Mouse (Mus musculus): ENCODE measurements at regions not wholly inside any gene's neighbourhood (a gene's known extent, or its start where the extent isn't known, plus 50 kb on each side); places are given as distances from the start of the nearest gene placed in this dataset.

DNA sequence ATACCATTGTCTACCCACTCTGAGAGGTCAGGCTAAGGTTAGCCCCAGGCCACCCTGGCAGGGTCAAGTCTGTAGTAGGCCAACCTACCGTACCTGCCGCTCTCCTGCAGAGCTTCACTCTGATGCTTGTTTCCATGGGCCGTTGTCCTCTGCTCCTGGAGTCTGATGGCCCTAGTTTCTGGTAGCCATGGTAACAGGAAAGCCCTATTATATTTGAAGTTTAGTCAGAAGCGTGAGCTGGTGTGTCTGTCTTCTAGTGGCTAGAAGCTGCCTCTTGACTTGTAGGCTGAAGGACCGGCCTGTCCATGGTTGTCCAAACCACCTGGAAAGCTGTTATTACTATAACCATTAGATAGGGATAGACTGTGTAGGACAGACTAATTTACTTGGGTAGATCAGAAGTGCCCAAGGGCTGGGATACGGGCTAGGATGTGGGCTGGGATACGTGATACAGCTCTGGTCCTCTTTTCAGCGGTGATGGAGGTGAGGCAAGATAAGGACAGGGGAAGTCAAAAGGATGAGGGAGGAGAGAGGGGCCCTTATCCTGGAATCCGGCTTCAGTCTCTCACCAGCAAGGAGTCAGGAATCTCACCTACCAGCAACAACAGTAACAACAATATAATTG lies 58.5 kb upstream of the Zfp706 start:
- Histone ChIP-seq H3K27me3 (replicated peaks; ENCODE audit: low read depth, poor library complexity, severe bottlenecking) (no peaks in the 10 kb centered on the region), H3K4me3 (no peak overlapping the region), H3K27ac (replicated peaks) (no peak overlapping the region), H3K36me3 (replicated peaks) (no peaks in the 10 kb centered on the region), H3K4me1 (peaks cover 26% of the 10 kb centered on the region), H3K9me3 (no peaks in the 10 kb centered on the region)
- 92% methylated on average over 9 of the region's 9 CpGs for WGBS
- no peak for DNase-seq (ENCODE audit: low spot score)

DNA sequence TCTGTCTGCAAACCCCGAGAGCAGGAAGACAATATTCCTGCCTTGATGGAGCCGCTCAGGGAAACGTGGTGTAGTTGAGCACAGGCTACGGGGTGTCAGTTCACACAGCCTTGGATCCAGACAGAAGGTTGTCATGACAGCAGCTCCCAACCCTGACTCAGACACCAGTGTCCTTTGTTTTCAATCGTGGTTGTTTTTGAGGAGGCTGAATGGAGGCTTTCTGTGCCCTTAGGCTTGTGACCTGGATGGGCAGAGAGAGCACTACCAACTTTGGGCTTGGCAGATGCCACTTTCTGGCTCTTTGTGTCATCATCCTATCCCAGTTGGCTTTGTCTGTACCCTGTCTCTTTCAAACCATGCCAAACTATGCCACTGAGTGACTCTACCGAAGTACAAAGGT lies 57.8 kb upstream of the Zfp706 start:
- Histone ChIP-seq H3K9me3 (no peaks in the 10 kb centered on the region), H3K27me3 (replicated peaks; ENCODE audit: low read depth, poor library complexity, severe bottlenecking) (no peaks in the 10 kb centered on the region), H3K36me3 (replicated peaks) (no peaks in the 10 kb centered on the region), H3K4me1 (peaks cover 31% of the 10 kb centered on the region), H3K27ac (replicated peaks) (no peak overlapping the region), H3K4me3 (no peak overlapping the region)
- no peak for DNase-seq (ENCODE audit: low spot score)
- WGBS, result 73% methylated on average over 6 of the region's 6 CpGs

DNA sequence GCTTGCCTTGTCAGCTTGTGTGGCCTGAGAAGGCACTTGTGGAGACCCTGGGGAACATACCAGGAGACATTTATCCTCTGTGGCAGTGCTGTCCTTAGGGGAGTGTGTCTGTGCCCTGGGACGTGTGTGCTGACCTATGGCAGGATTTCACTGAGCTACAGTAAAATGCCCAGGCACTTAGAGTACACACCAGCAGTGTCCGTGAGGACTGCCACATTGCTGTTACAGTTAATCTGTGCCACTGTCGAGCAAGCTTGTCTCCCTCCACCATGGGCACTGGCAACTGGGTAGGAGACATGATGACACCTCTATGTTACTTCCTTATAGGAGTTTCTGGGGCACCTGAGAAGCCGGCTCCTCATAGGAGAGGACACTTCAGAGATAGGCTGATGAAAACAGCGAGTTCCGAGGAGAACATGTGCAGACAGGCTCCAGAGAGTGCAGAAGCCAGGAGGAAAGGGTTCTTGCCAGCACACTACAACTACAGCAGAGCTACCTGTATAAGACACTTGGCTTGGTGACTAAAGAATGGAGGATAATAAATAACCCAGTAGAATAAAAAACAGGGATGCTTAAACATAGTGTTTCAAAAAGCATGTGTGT lies 56.3 kb upstream of the Zfp706 start:
- H3K27me3 ChIP-seq (replicated peaks; ENCODE audit: low read depth, poor library complexity, severe bottlenecking), result no peaks in the 10 kb centered on the region
- no peak overlapping the region for H3K4me3 ChIP-seq
- H3K4me1 ChIP-seq, result peaks cover 30% of the 10 kb centered on the region
- H3K27ac ChIP-seq (replicated peaks), result no peak overlapping the region
- no peak for DNase-seq (ENCODE audit: low spot score)
- no peaks in the 10 kb centered on the region for H3K9me3 ChIP-seq
- no peaks in the 10 kb centered on the region for H3K36me3 ChIP-seq (replicated peaks)
- 87% methylated on average over 6 of the region's 6 CpGs for WGBS

DNA sequence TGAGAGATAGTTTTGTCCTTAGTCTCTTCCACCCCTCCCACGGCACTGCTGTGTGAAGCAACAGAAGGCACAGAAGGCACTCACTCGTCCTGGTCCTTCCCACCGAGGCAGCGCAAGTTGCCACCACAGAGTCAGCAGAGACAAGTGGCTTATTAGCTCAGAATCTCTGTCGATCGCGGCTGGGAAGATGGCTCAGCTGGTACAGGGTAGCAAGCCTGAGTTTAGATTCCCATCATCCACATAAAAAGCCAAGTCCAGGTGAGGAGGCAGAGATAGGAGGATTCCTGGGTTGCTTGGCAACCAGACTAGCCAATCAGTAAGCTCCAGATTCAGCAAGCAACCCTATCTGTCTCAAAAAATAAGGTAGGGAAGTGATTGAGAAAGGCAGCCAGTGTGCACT lies 55.0 kb upstream of the Zfp706 start:
- WGBS, result 88% methylated on average over 7 of the region's 7 CpGs
- H3K4me1 ChIP-seq, result peaks cover 30% of the 10 kb centered on the region
- H3K27me3 ChIP-seq (replicated peaks; ENCODE audit: low read depth, poor library complexity, severe bottlenecking), result no peaks in the 10 kb centered on the region
- H3K4me3 ChIP-seq, result no peak overlapping the region
- no peak for DNase-seq (ENCODE audit: low spot score)
- no peaks in the 10 kb centered on the region for H3K9me3 ChIP-seq
- H3K27ac ChIP-seq (replicated peaks), result no peak overlapping the region; the same call in 1 of the 2 replicates
- no peaks in the 10 kb centered on the region for H3K36me3 ChIP-seq (replicated peaks)

DNA sequence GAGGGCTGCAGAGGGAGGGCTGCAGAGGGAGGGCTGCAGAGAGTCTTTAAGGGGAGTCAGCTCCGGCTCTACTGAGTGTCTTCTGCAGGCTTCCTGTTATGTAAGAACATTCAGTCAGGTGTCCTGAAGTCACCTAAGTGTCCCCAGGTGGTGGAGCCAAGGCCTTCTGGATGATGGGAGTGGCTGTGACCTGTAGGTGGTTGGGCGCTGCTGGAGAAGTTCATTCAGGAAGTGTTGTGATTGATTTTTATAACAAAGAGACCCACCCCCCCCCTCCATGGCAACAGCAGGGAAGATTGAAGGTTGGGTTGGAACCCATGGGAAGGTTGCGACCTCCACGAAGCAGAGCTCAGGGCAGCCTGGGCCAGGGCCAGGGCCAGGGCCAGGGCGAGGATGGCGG lies 53.9 kb upstream of the Zfp706 start:
- 84% methylated on average over 6 of the region's 6 CpGs for WGBS
- no peaks in the 10 kb centered on the region for H3K36me3 ChIP-seq (replicated peaks)
- no peak for DNase-seq (ENCODE audit: low spot score)
- no peaks in the 10 kb centered on the region for H3K27me3 ChIP-seq (replicated peaks; ENCODE audit: low read depth, poor library complexity, severe bottlenecking)
- no peaks in the 10 kb centered on the region for H3K9me3 ChIP-seq
- H3K27ac ChIP-seq (replicated peaks), result peak overlapping the region; percentile 59
- peaks cover 30% of the 10 kb centered on the region for H3K4me1 ChIP-seq
- no peak overlapping the region for H3K4me3 ChIP-seq

DNA sequence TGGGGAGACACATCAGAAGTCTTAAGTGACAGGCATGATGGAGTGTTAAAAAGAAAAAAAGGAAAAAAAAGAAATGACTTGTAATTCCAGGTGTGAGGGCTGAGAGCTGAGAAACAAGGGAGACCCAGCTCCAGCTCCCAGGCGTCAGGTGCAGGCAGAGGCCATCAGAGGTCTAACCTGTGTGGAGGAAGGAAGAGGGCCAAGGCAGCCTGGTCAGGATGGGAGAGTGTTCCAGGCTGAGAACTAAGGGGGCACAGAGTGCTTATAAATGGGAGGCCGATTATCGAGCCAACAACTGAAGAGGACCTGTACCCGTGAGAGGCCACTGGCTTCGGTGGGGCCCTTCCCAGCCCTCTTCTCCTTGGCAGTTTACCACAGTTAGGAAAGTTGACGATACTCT lies 53.3 kb upstream of the Zfp706 start:
- WGBS, result 90% methylated on average over 6 of the region's 6 CpGs
- H3K36me3 ChIP-seq (replicated peaks), result no peaks in the 10 kb centered on the region
- H3K27me3 ChIP-seq (replicated peaks; ENCODE audit: low read depth, poor library complexity, severe bottlenecking), result no peaks in the 10 kb centered on the region
- peaks cover 3% of the 10 kb centered on the region for H3K9me3 ChIP-seq
- 0 out of 2 replicates have a peak overlapping the region, but pooled peaks have one; percentile 59 for H3K27ac ChIP-seq (replicated peaks)
- no peak overlapping the region for H3K4me3 ChIP-seq
- peaks cover 30% of the 10 kb centered on the region for H3K4me1 ChIP-seq
- no peak for DNase-seq (ENCODE audit: low spot score)

Data from embryonic facial prominence, embryonic 10.5 days (tissue).